Mouse (Mus musculus) stomach, embryonic 15.5 days (tissue): Measurements from ENCODE around the gene Atp13a3. TPM values are rescaled to one million over a fixed set of nuclear protein-coding genes. Genes with fewer than 3 reads are reported as not detected.

ENCODE experiments used
- ATAC-seq: fragments of 200-750 bp; cut with Nextera tagmentation; 2 replicates; pipeline ENCODE4 v1.8.0; 2017; ENCODE audit warnings: low read depth, moderate number of reproducible peaks, moderate TSS enrichment; ENCODE audit not compliant: insufficient read depth, low FRiP score
- H3K27ac ChIP-seq: fragments of 300-500 bp; sonication (generic); 2 replicates; pipeline ENCODE4 v1.5.1; 2015; ENCODE audit warnings: mild to moderate bottlenecking, inconsistent platforms
- H3K27me3 ChIP-seq: fragments of 300-500 bp; sonication (generic); replicated peaks from 2 replicates; pipeline ENCODE4 v1.6.1; 2015; ENCODE audit warnings: inconsistent platforms
- H3K36me3 ChIP-seq: fragments of 300-500 bp; sonication (generic); 2 replicates; pipeline ENCODE4 v1.6.1; 2015; ENCODE audit warnings: inconsistent platforms
- H3K4me1 ChIP-seq: fragments of 300-500 bp; sonication (generic); 2 replicates; pipeline ENCODE4 v1.6.1; 2015; ENCODE audit warnings: inconsistent platforms
- H3K4me2 ChIP-seq: fragments of 300-500 bp; sonication (generic); 2 replicates; pipeline ENCODE4 v1.6.1; 2015; ENCODE audit warnings: mild to moderate bottlenecking, inconsistent platforms
- H3K4me3 ChIP-seq: fragments of 300-500 bp; sonication (generic); replicated peaks from 2 replicates; pipeline ENCODE4 v1.5.1; 2015; ENCODE audit warnings: inconsistent platforms
- H3K9ac ChIP-seq: fragments of 300-500 bp; sonication (generic); 2 replicates; pipeline ENCODE4 v1.6.1; 2015; ENCODE audit warnings: inconsistent platforms
- H3K9me3 ChIP-seq: fragments of 300-500 bp; sonication (generic); 2 replicates; pipeline ENCODE4 v1.6.1; 2016; ENCODE audit warnings: inconsistent platforms
- whole genome bisulfite sequencing: fragments of 180-500 bp; shearing (Covaris S2); methylation state at CpG from one replicate; pipeline ENCODE4 v1.1.7; 2015; 5-methylcytosine and 5-hydroxymethylcytosine counted together
- polyA plus RNA-seq: library from polyadenylated mRNA; unstranded; fragments of >200 nt; fragmentation: Nextera tagmentation; extraction: Ambion mirVana; gene quantifications from 2 replicates; pipeline ENCODE4 v1.2.1, GENCODE M21; 2015

Atp13a3 gene
- polyA plus RNA-seq, 1 experiment from 2014 or later, result 14.1 TPM

- no peaks in the 10 kb centered on the region for H3K4me1 ChIP-seq
- no peak for ATAC-seq
- no peak overlapping the region for H3K4me2 ChIP-seq
Observed at GRCm38 (mm10) chr16:30410914-30411313, 5.1 kb upstream of the Atp13a3 start.

GRCm38 (mm10) chr16:30407513-30407912 lies 1.7 kb upstream of the Atp13a3 start:
- Histone ChIP-seq H3K27ac (no peak overlapping the region), H3K27me3 (no peaks in the 10 kb centered on the region), H3K4me3 (no peak overlapping the region), H3K4me1 (no peaks in the 10 kb centered on the region), H3K9me3 (no peaks in the 10 kb centered on the region), H3K36me3 (no peaks in the 10 kb centered on the region), H3K4me2 (no peak overlapping the region), H3K9ac (no peak overlapping the region)
- no peak for ATAC-seq
- WGBS, result 65% methylated on average over 2 of the region's 2 CpGs

More at GRCm38 (mm10) chr16:30410914-30411313, 5.1 kb upstream of the Atp13a3 start:
- Histone ChIP-seq H3K9me3 (no peaks in the 10 kb centered on the region), H3K36me3 (no peaks in the 10 kb centered on the region), H3K4me3 (no peak overlapping the region), H3K27ac (no peak overlapping the region), H3K27me3 (no peaks in the 10 kb centered on the region), H3K9ac (no peak overlapping the region)
- 82% methylated on average over 4 of the region's 4 CpGs for WGBS

- 80% methylated on average over 3 of the region's 3 CpGs for WGBS
- Histone ChIP-seq H3K9ac (no peak overlapping the region), H3K4me3 (no peak overlapping the region), H3K27me3 (no peaks in the 10 kb centered on the region), H3K4me2 (no peak overlapping the region), H3K4me1 (no peaks in the 10 kb centered on the region), H3K27ac (no peak overlapping the region), H3K9me3 (no peaks in the 10 kb centered on the region), H3K36me3 (no peaks in the 10 kb centered on the region)
- no peak for ATAC-seq
Observed at GRCm38 (mm10) chr16:30403528-30403927, 2.2 kb downstream of the Atp13a3 start.

GRCm38 (mm10) chr16:30397127-30398057 lies 8.4 kb downstream of the Atp13a3 start:
- peak; percentile 65 for ATAC-seq
- 29% methylated on average over 15 of the region's 15 CpGs for WGBS

GRCm38 (mm10) chr16:30395136-30395535 lies 10.6 kb downstream of the Atp13a3 start:
- Histone ChIP-seq H3K36me3 (no peaks in the 10 kb centered on the region), H3K4me3 (no peak overlapping the region), H3K27me3 (no peaks in the 10 kb centered on the region), H3K4me1 (peaks cover 6% of the 10 kb centered on the region), H3K9ac (no peak overlapping the region), H3K9me3 (no peaks in the 10 kb centered on the region), H3K4me2 (no peak overlapping the region), H3K27ac (no peak overlapping the region)
- ATAC-seq, result no peak
- 79% methylated on average over 2 of the region's 2 CpGs for WGBS

More at GRCm38 (mm10) chr16:30397127-30398057, 8.4 kb downstream of the Atp13a3 start:
- Histone ChIP-seq H3K4me3 (no peak overlapping the region), H3K4me2 (peak overlapping the region; percentile 27; the same call in 1 of the 2 replicates), H3K27ac (peak overlapping the region; percentile 61), H3K36me3 (no peaks in the 10 kb centered on the region), H3K4me1 (peaks cover 6% of the 10 kb centered on the region), H3K27me3 (no peaks in the 10 kb centered on the region), H3K9me3 (no peaks in the 10 kb centered on the region), H3K9ac (no peak overlapping the region)

GRCm38 (mm10) chr16:30390650-30391340 lies 15.0 kb downstream of the Atp13a3 start:
- 83% methylated on average over 5 of the region's 5 CpGs for WGBS
- no peaks in the 10 kb centered on the region for H3K36me3 ChIP-seq
- H3K27me3 ChIP-seq, result no peaks in the 10 kb centered on the region
- no peak for ATAC-seq
- no peak overlapping the region for H3K4me2 ChIP-seq
- H3K4me3 ChIP-seq, result no peak overlapping the region
- H3K9ac ChIP-seq, result no peak overlapping the region
- H3K4me1 ChIP-seq, result peaks cover 15% of the 10 kb centered on the region
- H3K27ac ChIP-seq, result no peak overlapping the region
- no peaks in the 10 kb centered on the region for H3K9me3 ChIP-seq

GRCm38 (mm10) chr16:30389831-30390649 lies 15.7 kb downstream of the Atp13a3 start:
- Histone ChIP-seq H3K27me3 (no peaks in the 10 kb centered on the region), H3K27ac (peak overlapping the region; percentile 78)

GRCm38 (mm10) chr16:30389210-30389684 lies 16.5 kb downstream of the Atp13a3 start:
- Histone ChIP-seq H3K36me3 (no peaks in the 10 kb centered on the region), H3K9me3 (no peaks in the 10 kb centered on the region), H3K4me2 (peak overlapping the region; percentile 83), H3K9ac (peak overlapping the region; percentile 19; the same call in 1 of the 2 replicates), H3K27me3 (no peaks in the 10 kb centered on the region), H3K4me3 (peak overlapping the region; percentile 90), H3K27ac (peak overlapping the region; percentile 78), H3K4me1 (peaks cover 16% of the 10 kb centered on the region)
- WGBS, result 4% methylated on average over 17 of the region's 17 CpGs
- 0 out of 2 replicates have a peak, but pooled peaks have one; percentile 6 for ATAC-seq

More at GRCm38 (mm10) chr16:30389831-30390649, 15.7 kb downstream of the Atp13a3 start:
- Histone ChIP-seq H3K4me2 (peak overlapping the region; percentile 83), H3K9ac (no peak overlapping the region), H3K4me1 (peaks cover 16% of the 10 kb centered on the region), H3K36me3 (no peaks in the 10 kb centered on the region), H3K9me3 (no peaks in the 10 kb centered on the region), H3K4me3 (peak overlapping the region; percentile 90)
- 49% methylated on average over 9 of the region's 9 CpGs for WGBS
- no peak for ATAC-seq

- Histone ChIP-seq H3K4me2 (peak overlapping the region; percentile 83), H3K27me3 (no peaks in the 10 kb centered on the region), H3K4me1 (peaks cover 16% of the 10 kb centered on the region), H3K27ac (peak overlapping the region; percentile 78), H3K9ac (peak overlapping the region; percentile 87), H3K9me3 (no peaks in the 10 kb centered on the region), H3K36me3 (no peaks in the 10 kb centered on the region), H3K4me3 (peak overlapping the region; percentile 90)
- under 1% methylated on average over 56 of the region's 76 CpGs for WGBS
- ATAC-seq, result peak; percentile 90
Observed at GRCm38 (mm10) chr16:30388522-30389209, 17.1 kb downstream of the Atp13a3 start.

- H3K4me3 ChIP-seq, result peak overlapping the region; percentile 90
- H3K9ac ChIP-seq, result peak overlapping the region; percentile 87
- H3K9me3 ChIP-seq, result no peaks in the 10 kb centered on the region
- H3K27me3 ChIP-seq, result no peaks in the 10 kb centered on the region
- WGBS, result under 1% methylated on average over 48 of the region's 49 CpGs
- no peaks in the 10 kb centered on the region for H3K36me3 ChIP-seq
- peak; percentile 38 for ATAC-seq
- peaks cover 16% of the 10 kb centered on the region for H3K4me1 ChIP-seq
- peak overlapping the region; percentile 78 for H3K27ac ChIP-seq
- peak overlapping the region; percentile 83 for H3K4me2 ChIP-seq
Observed at GRCm38 (mm10) chr16:30387871-30388460, 17.8 kb downstream of the Atp13a3 start.
